Mouse (Mus musculus) forebrain, embryonic 16.5 days (tissue): ENCODE data around the gene Preb. TPM values are rescaled to one million over a fixed set of nuclear protein-coding genes. Genes with fewer than 3 reads are reported as not detected.

Source experiments
- ATAC-seq: fragments of 200-750 bp; cut with Nextera tagmentation; 2 replicates; pipeline ENCODE4 v1.8.0; 2017; ENCODE audit warnings: mild to moderate bottlenecking, moderate library complexity
- H3K27ac ChIP-seq: fragments of 300-500 bp; sonication (generic); 2 replicates; pipeline ENCODE4 v1.5.1; 2014; ENCODE audit warnings: low read length, control low read depth
- H3K27me3 ChIP-seq: fragments of 300-500 bp; sonication (generic); replicated peaks from 2 replicates; pipeline ENCODE4 v1.6.1; 2014; ENCODE audit warnings: low read length; ENCODE audit not compliant: control insufficient read depth, insufficient read depth
- H3K36me3 ChIP-seq: fragments of 300-500 bp; sonication (generic); 2 replicates; pipeline ENCODE4 v1.6.1; 2014; ENCODE audit not compliant: control insufficient read depth, insufficient read depth
- H3K4me1 ChIP-seq: fragments of 300-500 bp; sonication (generic); replicated peaks from 2 replicates; pipeline ENCODE4 v1.6.1; 2014; ENCODE audit warnings: low read length; ENCODE audit not compliant: control insufficient read depth, insufficient read depth
- H3K4me2 ChIP-seq: fragments of 300-500 bp; sonication (generic); 2 replicates; pipeline ENCODE4 v1.6.1; 2014; ENCODE audit warnings: mild to moderate bottlenecking, low read length, control low read depth
- H3K4me3 ChIP-seq: fragments of 300-500 bp; sonication (generic); replicated peaks from 2 replicates; pipeline ENCODE4 v1.5.1; 2014; ENCODE audit warnings: mild to moderate bottlenecking, low read length, control low read depth
- H3K9ac ChIP-seq: fragments of 300-500 bp; sonication (generic); replicated peaks from 2 replicates; pipeline ENCODE4 v1.6.1; 2014; ENCODE audit warnings: low read depth, low read length, control low read depth
- H3K9me3 ChIP-seq: fragments of 300-500 bp; sonication (generic); 2 replicates; pipeline ENCODE4 v1.6.1; 2016; ENCODE audit warnings: low read length; ENCODE audit not compliant: control insufficient read depth
- WGBS: fragments of 180-500 bp; shearing (Covaris S2); extraction: QIAGEN DNeasy Blood & Tissue Kit; methylation state at CpG from one replicate; pipeline ENCODE4 v1.1.7; 2014; 5-methylcytosine and 5-hydroxymethylcytosine counted together
- polyA plus RNA-seq: library from polyadenylated mRNA; unstranded; fragments of >200 nt; fragmentation: Nextera tagmentation; extraction: Ambion mirVana; gene quantifications from 2 replicates; pipeline ENCODE4 v1.2.1, GENCODE M21; 2015

Gene Preb
- 135 and 140 TPM in 2 replicates for polyA plus RNA-seq

GRCm38 (mm10) chr5:30959966-30960501, at the start of gene Preb:
Gene Preb, minus strand, starts transcription at chr5:30960361.
- peak; percentile 96 for ATAC-seq
- Histone ChIP-seq H3K4me2 (peak within 1 kb of the TSS; percentile 69), H3K36me3 (peaks cover 14% of the 10 kb centered on the region), H3K27ac (peak within 1 kb of the TSS; percentile 91), H3K4me1 (peaks cover 23% of the 10 kb centered on the region), H3K4me3 (peak within 1 kb of the TSS; percentile 89), H3K9me3 (no peaks in the 10 kb centered on the region), H3K27me3 (no peaks in the 10 kb centered on the region; the same call in 1 of the 2 replicates), H3K9ac (peak within 1 kb of the TSS; percentile 93)
- WGBS = under 1% methylated on average over 56 of the region's 56 CpGs

GRCm38 (mm10) chr5:31004184-31004583, 44.0 kb upstream of the Preb start:
- H3K9me3 ChIP-seq = no peaks in the 10 kb centered on the region
- no peak overlapping the region for H3K9ac ChIP-seq
- H3K4me2 ChIP-seq = no peak overlapping the region
- no peaks in the 10 kb centered on the region for H3K27me3 ChIP-seq
- H3K4me3 ChIP-seq = no peak overlapping the region
- H3K36me3 ChIP-seq = no peaks in the 10 kb centered on the region
- no peak overlapping the region for H3K27ac ChIP-seq
- H3K4me1 ChIP-seq = no peaks in the 10 kb centered on the region
- peak; percentile 74 for ATAC-seq
- 3% methylated on average over 5 of the region's 5 CpGs for WGBS

GRCm38 (mm10) chr5:31001560-31001959, 41.4 kb upstream of the Preb start:
- Histone ChIP-seq H3K4me2 (no peak overlapping the region), H3K36me3 (no peaks in the 10 kb centered on the region), H3K27ac (no peak overlapping the region), H3K27me3 (no peaks in the 10 kb centered on the region), H3K4me1 (no peaks in the 10 kb centered on the region), H3K9me3 (no peaks in the 10 kb centered on the region), H3K4me3 (no peak overlapping the region), H3K9ac (no peak overlapping the region)
- no peak for ATAC-seq
- 80% methylated on average over 4 of the region's 4 CpGs for WGBS

- no peaks in the 10 kb centered on the region for H3K36me3 ChIP-seq
- H3K4me2 ChIP-seq = no peak overlapping the region
- no peaks in the 10 kb centered on the region for H3K9me3 ChIP-seq
- H3K4me1 ChIP-seq = no peaks in the 10 kb centered on the region
- 85% methylated on average over 2 of the region's 2 CpGs for WGBS
- no peaks in the 10 kb centered on the region for H3K27me3 ChIP-seq
- no peak for ATAC-seq
- H3K27ac ChIP-seq = no peak overlapping the region
- H3K4me3 ChIP-seq = no peak overlapping the region
- H3K9ac ChIP-seq = no peak overlapping the region
These were observed 40.8 kb upstream of the Preb start for GRCm38 (mm10) chr5:31000993-31001392.

GRCm38 (mm10) chr5:31000122-31000521, 40.0 kb upstream of the Preb start:
- Histone ChIP-seq H3K9ac (no peak overlapping the region), H3K4me1 (no peaks in the 10 kb centered on the region), H3K27ac (no peak overlapping the region), H3K9me3 (no peaks in the 10 kb centered on the region), H3K36me3 (no peaks in the 10 kb centered on the region), H3K4me2 (no peak overlapping the region), H3K4me3 (no peak overlapping the region), H3K27me3 (no peaks in the 10 kb centered on the region)
- no peak for ATAC-seq
- 75% methylated on average over 7 of the region's 7 CpGs for WGBS

- H3K9me3 ChIP-seq = no peaks in the 10 kb centered on the region
- no peak overlapping the region for H3K9ac ChIP-seq
- ATAC-seq = no peak
- H3K4me1 ChIP-seq = no peaks in the 10 kb centered on the region
- H3K4me2 ChIP-seq = no peak overlapping the region
- 62% methylated on average over 5 of the region's 5 CpGs for WGBS
- H3K27ac ChIP-seq = no peak overlapping the region
- H3K27me3 ChIP-seq = no peaks in the 10 kb centered on the region
- no peak overlapping the region for H3K4me3 ChIP-seq
- H3K36me3 ChIP-seq = no peaks in the 10 kb centered on the region
These were observed 39.2 kb upstream of the Preb start for GRCm38 (mm10) chr5:30999324-30999723.

- ATAC-seq = no peak
- Histone ChIP-seq H3K27ac (no peak overlapping the region), H3K9me3 (no peaks in the 10 kb centered on the region), H3K36me3 (no peaks in the 10 kb centered on the region), H3K4me2 (no peak overlapping the region), H3K4me1 (no peaks in the 10 kb centered on the region), H3K27me3 (no peaks in the 10 kb centered on the region), H3K4me3 (no peak overlapping the region), H3K9ac (no peak overlapping the region)
- WGBS = 23% methylated on average over 5 of the region's 5 CpGs
These were observed 38.1 kb upstream of the Preb start for GRCm38 (mm10) chr5:30998306-30998705.

GRCm38 (mm10) chr5:30994910-30995635, 34.9 kb upstream of the Preb start:
- ATAC-seq = no peak
- H3K4me3 ChIP-seq = no peak overlapping the region

GRCm38 (mm10) chr5:30994074-30994473, 33.9 kb upstream of the Preb start:
- WGBS = 64% methylated on average over 3 of the region's 3 CpGs
- no peak overlapping the region for H3K4me2 ChIP-seq
- no peak overlapping the region for H3K4me3 ChIP-seq
- no peaks in the 10 kb centered on the region for H3K36me3 ChIP-seq
- no peaks in the 10 kb centered on the region for H3K27me3 ChIP-seq
- ATAC-seq = no peak
- H3K4me1 ChIP-seq = no peaks in the 10 kb centered on the region
- H3K9me3 ChIP-seq = no peaks in the 10 kb centered on the region
- no peak overlapping the region for H3K9ac ChIP-seq
- H3K27ac ChIP-seq = no peak overlapping the region

More at GRCm38 (mm10) chr5:30994910-30995635, 34.9 kb upstream of the Preb start:
- Histone ChIP-seq H3K27me3 (no peaks in the 10 kb centered on the region), H3K9ac (no peak overlapping the region), H3K27ac (no peak overlapping the region), H3K4me1 (no peaks in the 10 kb centered on the region), H3K36me3 (no peaks in the 10 kb centered on the region), H3K4me2 (no peak overlapping the region), H3K9me3 (no peaks in the 10 kb centered on the region)
- 74% methylated on average over 11 of the region's 11 CpGs for WGBS
